Mouse (Mus musculus): ENCODE results near the gene Tob2. TPM values are rescaled to one million over a fixed set of nuclear protein-coding genes. Genes with fewer than 3 reads are reported as not detected.

Tob2 gene
- 6.9 TPM for polyA plus RNA-seq (2014; fragmentation: Illumina TruSeq; extraction: RNeasy Lipid Tissue Mini Kit (QIAGEN cat#74804))

GRCm38 (mm10) chr15:81858517-81859329 lies at the start of gene Tob2:
TSS of gene Tob2 (minus strand) at chr15:81858796.

GRCm38 (mm10) chr15:81872262-81873136 lies 13.9 kb upstream of the Tob2 start, which contains the start of gene Aco2:
TSS of gene Aco2 (plus strand) at chr15:81872309.

GRCm38 (mm10) chr15:81871604-81872261 lies 13.1 kb upstream of the Tob2 start, which contains the start of gene Phf5a:
TSS of gene Phf5a (minus strand) at chr15:81871911.

GRCm38 (mm10) chr15:81802001-81802890 lies 56.4 kb downstream of the Tob2 start, which contains the start of gene Tef:
TSS of gene Tef (plus strand) at chr15:81802421.

Other genes starting within 250 kb of the Tob2 start
- 0.94 TPM for gene L3mbtl2, start 194.9 kb downstream of the Tob2 start, polyA plus RNA-seq (2014; fragmentation: Illumina TruSeq; extraction: RNeasy Lipid Tissue Mini Kit (QIAGEN cat#74804))
- gene Chadl, start 161.5 kb downstream of the Tob2 start, polyA plus RNA-seq (2014; fragmentation: Illumina TruSeq; extraction: RNeasy Lipid Tissue Mini Kit (QIAGEN cat#74804)) = not detected
- 17.6 TPM for gene Zc3h7b, start 113.7 kb downstream of the Tob2 start, polyA plus RNA-seq (2014; fragmentation: Illumina TruSeq; extraction: RNeasy Lipid Tissue Mini Kit (QIAGEN cat#74804))
- 6.7 TPM for gene Rangap1, start 113.3 kb downstream of the Tob2 start, polyA plus RNA-seq (2014; fragmentation: Illumina TruSeq; extraction: RNeasy Lipid Tissue Mini Kit (QIAGEN cat#74804))
- 35.2 TPM for gene Tef, start 56.4 kb downstream of the Tob2 start, polyA plus RNA-seq (2014; fragmentation: Illumina TruSeq; extraction: RNeasy Lipid Tissue Mini Kit (QIAGEN cat#74804))
- gene Phf5a, start 13.1 kb upstream of the Tob2 start, polyA plus RNA-seq (2014; fragmentation: Illumina TruSeq; extraction: RNeasy Lipid Tissue Mini Kit (QIAGEN cat#74804)) = 20.4 TPM
- gene Aco2, start 13.5 kb upstream of the Tob2 start, polyA plus RNA-seq (2014; fragmentation: Illumina TruSeq; extraction: RNeasy Lipid Tissue Mini Kit (QIAGEN cat#74804)) = 33.5 TPM
- gene Polr3h, start 67.4 kb upstream of the Tob2 start, polyA plus RNA-seq (2014; fragmentation: Illumina TruSeq; extraction: RNeasy Lipid Tissue Mini Kit (QIAGEN cat#74804)) = 1.8 TPM
- 1.2 TPM for gene Csdc2, start 78.0 kb upstream of the Tob2 start, polyA plus RNA-seq (2014; fragmentation: Illumina TruSeq; extraction: RNeasy Lipid Tissue Mini Kit (QIAGEN cat#74804))
- gene Pmm1, start 102.1 kb upstream of the Tob2 start, polyA plus RNA-seq (2014; fragmentation: Illumina TruSeq; extraction: RNeasy Lipid Tissue Mini Kit (QIAGEN cat#74804)) = not detected
- gene 1700029P11Rik, start 121.7 kb upstream of the Tob2 start, polyA plus RNA-seq (2014; fragmentation: Illumina TruSeq; extraction: RNeasy Lipid Tissue Mini Kit (QIAGEN cat#74804)) = not detected
- gene Xrcc6, start 129.0 kb upstream of the Tob2 start, polyA plus RNA-seq (2014; fragmentation: Illumina TruSeq; extraction: RNeasy Lipid Tissue Mini Kit (QIAGEN cat#74804)) = 146 TPM
- 10.5 TPM for gene Desi1, start 175.1 kb upstream of the Tob2 start, polyA plus RNA-seq (2014; fragmentation: Illumina TruSeq; extraction: RNeasy Lipid Tissue Mini Kit (QIAGEN cat#74804))
- gene Snu13, start 188.8 kb upstream of the Tob2 start, polyA plus RNA-seq (2014; fragmentation: Illumina TruSeq; extraction: RNeasy Lipid Tissue Mini Kit (QIAGEN cat#74804)) = 600 TPM
- gene 4930407I10Rik, start 200.4 kb upstream of the Tob2 start, polyA plus RNA-seq (2014; fragmentation: Illumina TruSeq; extraction: RNeasy Lipid Tissue Mini Kit (QIAGEN cat#74804)) = not detected
- not detected for gene Mei1, start 211.2 kb upstream of the Tob2 start, polyA plus RNA-seq (2014; fragmentation: Illumina TruSeq; extraction: RNeasy Lipid Tissue Mini Kit (QIAGEN cat#74804))